Mouse (Mus musculus) forebrain, embryonic 16.5 days (tissue): Measurements from ENCODE around the gene Capn10. TPM values are rescaled to one million over a fixed set of nuclear protein-coding genes. Genes with fewer than 3 reads are reported as not detected.

Experiments
- ATAC-seq: fragments of 200-750 bp; cut with Nextera tagmentation; 2 replicates; pipeline ENCODE4 v1.8.0; 2017; ENCODE audit warnings: mild to moderate bottlenecking, moderate library complexity
- H3K27ac ChIP-seq: fragments of 300-500 bp; sonication (generic); 2 replicates; pipeline ENCODE4 v1.5.1; 2014; ENCODE audit warnings: low read length, control low read depth
- H3K27me3 ChIP-seq: fragments of 300-500 bp; sonication (generic); replicated peaks from 2 replicates; pipeline ENCODE4 v1.6.1; 2014; ENCODE audit warnings: low read length; ENCODE audit not compliant: control insufficient read depth, insufficient read depth
- H3K36me3 ChIP-seq: fragments of 300-500 bp; sonication (generic); 2 replicates; pipeline ENCODE4 v1.6.1; 2014; ENCODE audit not compliant: control insufficient read depth, insufficient read depth
- H3K4me1 ChIP-seq: fragments of 300-500 bp; sonication (generic); replicated peaks from 2 replicates; pipeline ENCODE4 v1.6.1; 2014; ENCODE audit warnings: low read length; ENCODE audit not compliant: control insufficient read depth, insufficient read depth
- H3K4me2 ChIP-seq: fragments of 300-500 bp; sonication (generic); 2 replicates; pipeline ENCODE4 v1.6.1; 2014; ENCODE audit warnings: mild to moderate bottlenecking, low read length, control low read depth
- H3K4me3 ChIP-seq: fragments of 300-500 bp; sonication (generic); replicated peaks from 2 replicates; pipeline ENCODE4 v1.5.1; 2014; ENCODE audit warnings: mild to moderate bottlenecking, low read length, control low read depth
- H3K9ac ChIP-seq: fragments of 300-500 bp; sonication (generic); replicated peaks from 2 replicates; pipeline ENCODE4 v1.6.1; 2014; ENCODE audit warnings: low read depth, low read length, control low read depth
- H3K9me3 ChIP-seq: fragments of 300-500 bp; sonication (generic); 2 replicates; pipeline ENCODE4 v1.6.1; 2016; ENCODE audit warnings: low read length; ENCODE audit not compliant: control insufficient read depth
- WGBS: fragments of 180-500 bp; shearing (Covaris S2); extraction: QIAGEN DNeasy Blood & Tissue Kit; methylation state at CpG from one replicate; pipeline ENCODE4 v1.1.7; 2014; 5-methylcytosine and 5-hydroxymethylcytosine counted together
- polyA plus RNA-seq: library from polyadenylated mRNA; unstranded; fragments of >200 nt; fragmentation: Nextera tagmentation; extraction: Ambion mirVana; gene quantifications from 2 replicates; pipeline ENCODE4 v1.2.1, GENCODE M21; 2015

The Capn10 gene
- polyA plus RNA-seq, 1 experiment from 2014 or later: 65.5 TPM

DNA sequence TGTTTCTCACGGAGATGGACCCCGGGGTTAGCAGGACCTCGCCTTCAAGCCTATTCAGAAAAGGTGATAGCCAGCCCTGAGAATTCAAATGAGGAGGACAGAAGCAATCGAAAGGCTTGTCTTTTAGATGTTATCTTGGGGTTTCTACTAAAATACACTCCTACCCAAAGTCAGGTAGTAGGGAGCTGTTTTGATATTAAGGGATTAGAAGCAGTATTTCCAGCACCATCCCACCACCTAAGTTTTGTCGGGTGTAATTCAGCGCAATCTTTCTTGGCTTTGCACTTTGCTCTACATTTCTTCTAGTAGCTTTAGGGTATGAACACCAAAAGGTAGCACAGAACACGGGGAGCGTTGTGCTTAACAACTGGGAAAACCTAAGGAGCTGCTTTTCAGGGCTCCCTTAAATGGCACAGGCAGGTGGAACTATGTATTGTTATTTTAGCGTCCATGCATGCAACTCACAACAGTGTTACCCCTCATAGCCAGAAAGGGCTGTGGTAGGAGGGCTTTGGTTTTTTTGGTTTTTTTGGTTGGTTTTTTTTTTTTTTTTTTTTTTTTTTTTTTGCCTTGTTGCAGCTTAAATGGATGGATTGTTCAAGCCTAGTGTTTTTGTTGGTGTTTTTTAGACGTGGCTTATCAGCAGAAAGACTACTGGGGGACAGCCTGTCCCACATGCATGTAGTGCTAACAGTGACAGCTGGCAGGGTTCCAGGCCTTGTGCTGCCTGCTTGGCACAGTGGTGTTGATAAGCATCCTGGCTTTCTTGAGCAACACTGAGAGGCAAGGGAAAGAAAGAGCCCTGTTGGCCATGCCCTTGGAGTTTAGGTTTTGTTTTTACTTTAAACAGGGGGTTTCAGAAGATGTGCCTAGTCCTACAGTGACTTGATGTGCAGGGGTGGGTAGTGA lies 1.1 kb downstream of the Capn10 start:
- Histone ChIP-seq H3K36me3 (peaks cover 15% of the 10 kb centered on the region), H3K4me3 (peak overlapping the region; percentile 69), H3K4me2 (peak overlapping the region; percentile 78), H3K27me3 (no peaks in the 10 kb centered on the region), H3K9me3 (no peaks in the 10 kb centered on the region), H3K9ac (peak overlapping the region; percentile 77), H3K4me1 (peaks cover 29% of the 10 kb centered on the region), H3K27ac (peak overlapping the region; percentile 98)
- 9% methylated on average over 10 of the region's 10 CpGs for WGBS
- ATAC-seq: no peak

DNA sequence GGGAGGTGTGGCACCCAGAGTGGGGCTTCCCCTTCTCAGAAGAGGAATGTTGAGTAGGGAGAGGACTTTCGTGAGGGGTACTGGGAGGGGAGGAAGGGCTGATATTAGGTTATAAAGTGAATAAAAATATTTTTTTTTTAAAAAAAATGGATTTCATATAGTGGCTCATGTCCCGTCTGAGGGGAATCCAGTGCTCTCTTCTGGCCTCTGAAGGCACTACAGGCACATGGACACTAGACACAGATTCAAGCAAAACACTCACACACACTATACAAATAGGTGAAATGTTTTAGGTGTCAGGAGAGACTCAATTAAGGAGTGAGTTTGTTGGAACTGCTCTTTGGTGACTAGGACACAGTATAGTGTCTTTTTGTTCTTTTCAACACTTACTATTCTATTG lies 1.8 kb downstream of the Capn10 start:
- H3K4me3 ChIP-seq: peak overlapping the region; percentile 69
- ATAC-seq: no peak
- no peak overlapping the region for H3K27ac ChIP-seq
- H3K4me1 ChIP-seq: peaks cover 29% of the 10 kb centered on the region
- peak overlapping the region; percentile 78 for H3K4me2 ChIP-seq
- peaks cover 17% of the 10 kb centered on the region for H3K36me3 ChIP-seq
- no peaks in the 10 kb centered on the region for H3K27me3 ChIP-seq
- no peaks in the 10 kb centered on the region for H3K9me3 ChIP-seq
- WGBS: 54% methylated on average over 2 of the region's 2 CpGs
- H3K9ac ChIP-seq: peak overlapping the region; percentile 77

DNA sequence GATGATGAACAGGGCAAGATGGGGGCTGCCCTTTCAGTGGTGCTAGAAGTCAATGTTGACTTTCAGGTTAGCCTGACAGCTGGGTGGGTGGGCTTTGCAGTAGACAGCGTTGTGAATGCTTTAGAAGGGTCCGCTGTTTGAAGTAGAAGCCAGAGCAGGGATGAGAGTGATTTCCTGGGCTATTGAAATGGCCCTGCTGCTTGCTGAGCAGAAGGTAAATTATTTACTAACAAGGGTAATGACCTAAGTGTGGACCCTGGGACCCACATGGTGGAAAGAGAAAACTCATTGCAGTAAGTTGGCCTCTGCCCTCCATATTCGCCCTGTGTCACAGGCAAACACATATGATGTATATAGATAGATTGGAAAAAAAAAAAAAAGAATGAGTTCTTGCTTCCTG lies 2.3 kb downstream of the Capn10 start:
- H3K9me3 ChIP-seq: no peaks in the 10 kb centered on the region
- 75% methylated on average over 3 of the region's 3 CpGs for WGBS
- peak overlapping the region; percentile 78 for H3K4me2 ChIP-seq
- H3K4me1 ChIP-seq: peaks cover 29% of the 10 kb centered on the region
- no peak overlapping the region for H3K27ac ChIP-seq
- no peak overlapping the region for H3K4me3 ChIP-seq
- no peaks in the 10 kb centered on the region for H3K27me3 ChIP-seq
- H3K36me3 ChIP-seq: peaks cover 19% of the 10 kb centered on the region
- H3K9ac ChIP-seq: 0 out of 2 replicates have a peak overlapping the region, but pooled peaks have one; percentile 30
- no peak for ATAC-seq

DNA sequence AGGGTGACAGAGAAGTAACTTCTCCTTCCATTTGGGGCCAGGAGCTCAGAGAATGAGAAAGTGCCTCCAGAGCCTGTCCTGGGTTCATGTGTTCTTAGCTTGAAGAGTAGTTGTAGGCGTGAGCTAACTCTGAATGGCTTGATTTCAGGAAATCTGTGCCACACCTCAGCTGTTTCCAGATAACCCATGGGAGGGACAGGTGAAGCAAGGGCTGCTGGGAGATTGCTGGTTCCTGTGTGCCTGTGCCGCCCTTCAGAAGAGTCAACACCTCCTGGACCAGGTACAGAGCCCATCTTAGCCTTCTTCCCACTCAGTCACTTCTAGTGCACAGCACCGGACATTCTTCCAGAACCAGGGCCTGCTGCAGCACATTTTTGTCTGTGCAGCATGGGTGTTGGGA lies 3.6 kb downstream of the Capn10 start:
- Histone ChIP-seq H3K4me1 (peaks cover 29% of the 10 kb centered on the region), H3K36me3 (peaks cover 26% of the 10 kb centered on the region), H3K9me3 (no peaks in the 10 kb centered on the region), H3K27ac (no peak overlapping the region), H3K27me3 (no peaks in the 10 kb centered on the region), H3K4me2 (no peak overlapping the region), H3K9ac (no peak overlapping the region), H3K4me3 (no peak overlapping the region)
- WGBS: 83% methylated on average over 3 of the region's 3 CpGs
- ATAC-seq: no peak

DNA sequence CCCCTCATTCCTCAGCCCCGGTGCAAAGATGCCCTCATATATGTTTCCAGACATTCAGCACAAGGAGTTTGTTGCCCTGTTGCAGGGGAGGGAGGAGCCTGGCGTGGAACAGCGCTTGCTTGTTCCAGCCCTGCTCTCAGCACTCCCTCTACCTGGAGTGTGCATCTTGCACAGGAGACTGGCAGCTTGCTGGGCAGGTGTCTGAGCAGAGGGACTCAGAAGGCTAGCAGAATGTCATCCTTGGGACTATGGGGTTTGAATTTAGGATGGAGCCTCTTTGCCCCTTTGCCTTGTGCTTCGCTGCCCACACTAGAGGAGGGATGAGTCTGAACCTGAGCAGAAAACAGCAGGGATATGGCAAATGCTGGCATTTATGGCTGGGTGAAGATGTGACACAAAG lies 5.6 kb downstream of the Capn10 start:
- H3K9ac ChIP-seq: no peak overlapping the region
- H3K4me2 ChIP-seq: no peak overlapping the region
- H3K4me1 ChIP-seq: peaks cover 23% of the 10 kb centered on the region
- H3K27me3 ChIP-seq: no peaks in the 10 kb centered on the region
- H3K27ac ChIP-seq: no peak overlapping the region
- no peak for ATAC-seq
- 97% methylated on average over 4 of the region's 4 CpGs for WGBS
- H3K36me3 ChIP-seq: peaks cover 39% of the 10 kb centered on the region
- no peaks in the 10 kb centered on the region for H3K9me3 ChIP-seq
- H3K4me3 ChIP-seq: no peak overlapping the region

DNA sequence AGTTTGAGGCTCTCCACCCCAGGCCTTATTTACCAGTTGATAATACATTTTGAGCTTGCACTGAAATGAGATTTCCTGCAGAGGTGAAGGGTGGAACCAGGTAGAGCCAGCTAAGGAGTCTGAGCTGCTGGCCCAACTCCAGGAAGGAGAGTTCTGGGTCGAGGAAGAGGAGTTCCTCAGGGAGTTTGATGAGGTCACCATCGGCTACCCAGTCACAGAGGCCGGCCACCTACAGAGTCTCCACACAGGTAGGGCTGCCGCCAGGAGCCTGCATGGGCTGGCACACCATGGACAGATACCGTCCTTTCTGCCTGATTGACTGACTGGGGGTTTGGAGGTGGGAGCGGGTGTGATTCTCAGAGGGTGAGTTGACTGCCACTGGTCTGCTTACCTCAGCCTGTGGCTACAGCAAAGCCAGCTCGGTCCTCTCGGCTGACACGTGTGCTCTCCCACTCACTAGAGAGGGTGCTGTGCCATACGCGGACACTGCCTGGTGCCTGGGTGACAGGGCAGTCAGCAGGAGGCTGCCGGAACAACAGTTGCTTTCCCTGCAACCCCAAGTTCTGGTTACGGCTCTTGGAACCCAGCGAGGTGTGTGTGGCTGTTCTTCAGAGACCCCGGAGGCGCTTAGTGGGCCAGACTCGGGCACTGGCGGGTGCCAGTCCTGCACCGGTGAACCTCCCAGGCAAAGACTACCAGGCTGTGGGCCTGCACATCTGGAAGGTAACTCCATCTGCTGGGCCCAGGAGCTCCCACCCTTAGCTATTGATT lies 9.2 kb downstream of the Capn10 start:
- H3K4me3 ChIP-seq: no peak overlapping the region
- H3K4me2 ChIP-seq: no peak overlapping the region
- ATAC-seq: no peak
- WGBS: 95% methylated on average over 19 of the region's 19 CpGs
- H3K27me3 ChIP-seq: no peaks in the 10 kb centered on the region
- no peak overlapping the region for H3K27ac ChIP-seq
- no peak overlapping the region for H3K9ac ChIP-seq
- H3K36me3 ChIP-seq: peaks cover 60% of the 10 kb centered on the region
- H3K9me3 ChIP-seq: no peaks in the 10 kb centered on the region
- no peaks in the 10 kb centered on the region for H3K4me1 ChIP-seq

DNA sequence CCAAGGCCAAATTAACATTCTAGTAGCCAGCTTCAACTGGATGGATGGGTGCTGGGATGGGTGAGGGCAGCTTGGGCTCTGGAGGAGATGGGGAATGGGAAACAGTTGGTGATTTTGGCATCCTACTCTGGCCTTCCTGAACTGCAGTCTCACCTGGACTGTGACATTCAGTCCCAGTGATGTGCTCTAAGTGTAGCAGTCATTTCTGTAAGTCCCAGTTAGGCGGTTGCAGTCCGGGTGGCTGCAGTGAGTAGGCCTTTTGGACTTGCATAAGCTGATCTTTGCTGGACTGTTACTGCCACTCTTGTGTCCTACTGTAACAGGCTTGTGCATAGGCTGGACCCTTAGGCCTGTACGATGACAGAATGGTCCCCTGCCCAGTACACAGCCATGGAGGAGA lies 13.8 kb downstream of the Capn10 start:
- Histone ChIP-seq H3K36me3 (peaks cover 40% of the 10 kb centered on the region), H3K27me3 (no peaks in the 10 kb centered on the region), H3K4me2 (no peak overlapping the region), H3K9ac (no peak overlapping the region), H3K4me1 (no peaks in the 10 kb centered on the region), H3K9me3 (no peaks in the 10 kb centered on the region), H3K27ac (no peak overlapping the region), H3K4me3 (no peak overlapping the region)
- 98% methylated on average over 3 of the region's 3 CpGs for WGBS
- ATAC-seq: no peak

DNA sequence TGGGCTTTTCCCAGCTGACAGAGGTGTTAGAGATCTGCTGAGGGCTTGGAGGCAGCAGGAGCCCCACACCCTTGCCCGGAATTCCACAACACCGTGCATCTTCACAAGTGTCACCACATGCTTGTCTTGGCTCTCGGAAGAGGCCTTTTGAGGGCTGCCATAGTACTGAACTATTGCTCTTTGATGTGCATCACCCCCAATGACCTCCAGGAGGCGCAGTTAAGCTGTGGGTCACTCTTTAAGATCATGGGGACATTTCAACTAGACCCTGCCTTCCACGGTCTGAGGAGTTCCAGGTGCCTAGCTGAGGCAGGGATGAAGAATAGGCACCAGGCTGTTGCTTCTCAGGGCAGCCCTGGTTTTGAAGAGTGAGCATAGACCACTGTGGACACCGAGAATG lies 15.2 kb downstream of the Capn10 start:
- Histone ChIP-seq H3K27me3 (no peaks in the 10 kb centered on the region), H3K4me3 (no peak overlapping the region), H3K27ac (no peak overlapping the region), H3K4me2 (no peak overlapping the region), H3K36me3 (peaks cover 31% of the 10 kb centered on the region), H3K9me3 (no peaks in the 10 kb centered on the region), H3K4me1 (no peaks in the 10 kb centered on the region), H3K9ac (no peak overlapping the region)
- WGBS: 65% methylated on average over 6 of the region's 6 CpGs
- ATAC-seq: no peak

DNA sequence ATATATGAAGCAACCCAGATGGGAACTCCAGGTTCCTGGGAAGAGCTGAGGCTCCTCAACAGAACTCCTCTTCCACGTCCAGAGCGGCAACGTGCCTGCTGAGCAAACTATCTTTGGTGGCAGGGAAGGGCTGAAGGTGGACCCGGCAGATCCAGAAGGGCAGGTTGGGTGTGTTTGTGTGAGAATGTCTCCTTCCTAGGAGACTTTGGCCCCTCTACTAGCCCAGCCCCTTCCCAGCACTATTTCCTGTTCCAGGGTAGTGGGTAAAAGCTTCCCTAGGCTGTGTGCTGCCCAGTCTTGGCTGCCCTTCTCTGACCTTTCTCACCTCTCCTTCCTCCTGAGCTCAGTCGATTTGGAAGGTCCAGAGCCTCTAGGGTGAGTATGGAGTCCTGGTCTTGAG lies 16.4 kb downstream of the Capn10 start, which contains the start of gene Gpr35:
TSS of gene Gpr35 (plus strand) at position 259 of the 400 bp plus-strand sequence.
- Histone ChIP-seq H3K9ac (no peak within 1 kb of the TSS), H3K36me3 (peaks cover 22% of the 10 kb centered on the region), H3K4me1 (no peaks in the 10 kb centered on the region), H3K9me3 (no peaks in the 10 kb centered on the region), H3K4me3 (no peak within 1 kb of the TSS), H3K4me2 (no peak within 1 kb of the TSS), H3K27me3 (no peaks in the 10 kb centered on the region), H3K27ac (no peak within 1 kb of the TSS)
- ATAC-seq: no peak
- WGBS: 88% methylated on average over 5 of the region's 5 CpGs
